Mouse (Mus musculus) testis, adult 10 weeks (tissue): ENCODE results near the gene Hyal3. TPM values are rescaled to one million over a fixed set of nuclear protein-coding genes. Genes with fewer than 3 reads are reported as not detected.

Source experiments
- polyA plus RNA-seq: library from polyadenylated mRNA; stranded (reverse); fragments of 350-450 nt; fragmentation: Illumina TruSeq; extraction: RNeasy Lipid Tissue Mini Kit (QIAGEN cat#74804); gene quantifications from one replicate; pipeline ENCODE4 v1.2.3, GENCODE M21; 2014; ENCODE audit warnings: low read depth, low replicate concordance

The Hyal3 gene
- polyA plus RNA-seq, result 0.32 TPM

DNA sequence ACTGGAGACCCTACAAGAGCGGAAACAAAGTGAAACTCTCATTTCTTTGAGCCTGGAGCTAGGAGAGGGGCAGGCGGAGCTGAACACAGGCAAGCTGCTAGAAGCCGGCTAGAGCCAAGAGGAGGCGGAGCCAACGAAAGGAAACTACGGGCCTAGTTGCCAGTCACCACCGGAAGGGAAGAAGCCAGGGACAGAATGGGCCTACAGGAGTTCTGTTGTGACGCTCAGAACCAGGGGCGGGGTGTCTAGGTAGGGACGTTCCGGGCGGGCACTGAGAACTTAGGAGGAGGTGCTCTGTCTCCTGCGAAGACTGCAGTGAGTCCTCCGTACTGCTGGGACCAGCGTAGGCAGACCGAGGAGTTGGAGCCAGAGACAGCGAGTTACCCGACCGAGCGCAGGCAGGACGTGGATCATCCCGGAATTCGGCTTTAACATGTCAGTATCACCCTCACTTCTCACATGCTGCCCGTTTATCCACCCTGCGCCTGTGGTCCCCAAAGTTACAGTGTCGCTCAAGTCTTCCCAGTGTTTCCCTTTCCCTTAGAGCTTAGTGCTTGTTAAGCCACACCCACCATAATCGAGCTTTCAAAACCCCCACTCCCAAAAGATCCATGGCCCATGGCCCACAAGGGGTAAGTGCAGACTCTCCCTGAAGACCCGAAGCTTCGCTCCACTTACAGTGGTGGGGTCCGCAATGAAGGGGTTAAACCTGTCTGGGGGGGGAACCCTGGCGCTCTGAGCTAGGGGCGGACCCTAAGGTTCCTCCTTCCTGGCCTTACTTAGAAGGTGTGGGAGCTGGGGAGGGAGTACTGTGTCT lies at the start of gene Hyal3:
Hyal3 (plus strand) TSS at position 318 of the 817 bp plus-strand sequence.

GRCm38 (mm10) chr9:107533791-107534407 lies 46.7 kb upstream of the Hyal3 start, which contains the start of gene Tmem115:
TSS of gene Tmem115 (plus strand) at chr9:107533945.

GRCm38 (mm10) chr9:107541474-107542351 lies 38.9 kb upstream of the Hyal3 start, which contains the start of the genes Cyb561d2 and Nprl2:
TSS of gene Cyb561d2 (minus strand) at chr9:107542193.
TSS of gene Nprl2 (plus strand) at chr9:107542226.

DNA sequence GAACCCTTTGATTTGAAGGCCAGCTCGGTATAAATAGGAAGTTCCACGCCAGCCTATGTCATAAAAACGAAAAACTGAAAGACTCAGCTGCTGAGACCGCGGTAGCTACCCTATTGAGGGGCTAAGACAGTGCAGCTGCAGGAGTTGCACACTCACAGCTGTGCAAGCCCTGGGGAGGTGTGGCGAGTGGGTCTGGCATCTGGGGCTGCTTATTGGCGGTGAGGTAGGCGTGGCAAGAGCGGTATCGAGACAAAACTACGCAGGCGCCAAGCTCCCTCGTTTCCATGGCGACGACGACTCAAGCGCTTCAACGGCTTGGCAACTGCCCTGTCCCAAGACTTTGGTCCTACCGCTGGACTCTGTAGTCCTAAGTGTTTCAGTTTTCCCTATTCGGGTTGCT lies 33.6 kb upstream of the Hyal3 start, which contains the start of gene Zmynd10:
Zmynd10 (plus strand) TSS at position 273 of the 400 bp plus-strand sequence.

GRCm38 (mm10) chr9:107551117-107551889 lies 29.3 kb upstream of the Hyal3 start, which contains the start of gene Rassf1:
TSS of gene Rassf1 (plus strand) at chr9:107551555.

GRCm38 (mm10) chr9:107563029-107563581 lies 17.5 kb upstream of the Hyal3 start, which contains the start of gene Tusc2:
TSS of gene Tusc2 (plus strand) at chr9:107563255.

GRCm38 (mm10) chr9:107567702-107568319 lies 12.8 kb upstream of the Hyal3 start, which contains the start of gene Hyal2:
TSS of gene Hyal2 (plus strand) at chr9:107567945.

GRCm38 (mm10) chr9:107576357-107577107 lies 4.1 kb upstream of the Hyal3 start, which contains the start of gene Hyal1:
TSS of gene Hyal1 (plus strand) at chr9:107576927.

DNA sequence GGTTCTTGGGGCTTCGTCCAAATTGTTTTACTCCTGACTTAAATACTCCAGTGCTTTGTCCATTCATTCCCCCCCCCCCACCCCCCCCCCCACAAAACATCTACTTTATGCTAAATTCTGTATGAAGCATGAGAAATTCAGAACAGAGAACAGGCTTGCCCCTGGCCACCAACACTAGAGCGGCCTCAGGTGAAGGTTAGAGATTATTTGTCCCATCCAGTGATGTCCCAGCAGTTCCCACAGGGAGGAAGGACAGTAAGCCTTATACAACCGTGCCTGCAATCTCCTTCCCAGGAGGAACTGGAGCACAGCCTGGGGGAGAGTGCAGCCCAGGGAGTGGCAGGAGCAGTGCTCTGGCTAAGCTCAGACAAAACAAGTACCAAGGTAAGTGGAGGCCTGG lies 2.0 kb upstream of the Hyal3 start, which contains the start of gene Naa80:
Naa80 (plus strand) TSS at position 301 of the 400 bp plus-strand sequence.

GRCm38 (mm10) chr9:107586974-107587832 lies 6.6 kb downstream of the Hyal3 start, which contains the start of gene Ifrd2:
TSS of gene Ifrd2 (plus strand) at chr9:107587642.

GRCm38 (mm10) chr9:107608741-107609432 lies 28.3 kb downstream of the Hyal3 start, which contains the start of gene Sema3b:
TSS of gene Sema3b (minus strand) at chr9:107609229.

DNA sequence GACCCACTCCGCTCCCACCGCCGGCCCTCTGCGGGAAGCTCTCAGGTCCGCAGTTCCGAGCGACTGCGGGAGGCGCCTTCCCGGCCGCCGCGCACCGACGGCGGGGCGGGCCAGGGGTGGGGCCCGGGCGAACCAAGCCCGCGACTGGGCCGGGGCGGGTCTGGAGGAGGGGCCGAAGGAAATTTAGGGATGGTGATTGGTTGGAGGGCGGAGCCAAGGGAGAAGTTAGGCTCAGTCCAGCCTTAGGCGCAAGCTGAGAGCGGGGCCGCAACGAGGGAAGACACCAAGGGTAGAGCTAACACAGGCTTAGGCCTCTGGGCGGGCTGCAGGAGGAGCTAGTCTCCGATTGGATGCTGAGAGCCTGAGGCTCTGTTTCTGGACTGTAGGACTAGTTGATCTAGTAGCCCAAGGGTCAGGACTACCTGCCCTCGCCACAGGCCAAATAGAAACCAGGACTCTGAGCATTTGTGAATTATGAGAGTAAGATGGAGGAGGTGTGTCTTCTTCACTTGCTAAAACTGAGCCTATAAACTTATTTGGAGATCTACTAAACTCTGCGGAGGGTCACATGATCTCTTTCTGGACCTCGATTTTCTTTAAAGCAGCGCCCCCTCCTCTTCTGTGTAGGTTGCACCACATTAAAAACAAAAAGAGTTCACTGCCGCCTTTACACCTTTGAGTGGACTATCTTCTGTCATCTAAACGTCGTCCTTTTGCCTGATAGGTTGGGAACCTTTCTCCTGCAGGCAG lies 54.8 kb downstream of the Hyal3 start, which contains the start of gene Gnai2:
Gnai2 (minus strand) TSS at position 89 of the 750 bp plus-strand sequence.

Other genes with a start within 250 kb of the Hyal3 start
- gene Hemk1, start 242.5 kb upstream of the Hyal3 start, polyA plus RNA-seq, result 5.6 TPM
- gene 6430571L13Rik, start 240.2 kb upstream of the Hyal3 start, polyA plus RNA-seq, result 0.15 TPM
- 0.48 TPM for gene Cacna2d2, start 181.2 kb upstream of the Hyal3 start, polyA plus RNA-seq
- gene Tmem115, start 46.9 kb upstream of the Hyal3 start, polyA plus RNA-seq, result 0.27 TPM
- 1.2 TPM for gene Cyb561d2, start 38.6 kb upstream of the Hyal3 start, polyA plus RNA-seq
- 2.4 TPM for gene Nprl2, start 38.6 kb upstream of the Hyal3 start, polyA plus RNA-seq
- 17.7 TPM for gene Zmynd10, start 33.5 kb upstream of the Hyal3 start, polyA plus RNA-seq
- 34.0 TPM for gene Rassf1, start 29.3 kb upstream of the Hyal3 start, polyA plus RNA-seq
- gene Tusc2, start 17.6 kb upstream of the Hyal3 start, polyA plus RNA-seq, result 6.6 TPM
- 0.08 TPM for gene Hyal2, start 12.9 kb upstream of the Hyal3 start, polyA plus RNA-seq
- 1.2 TPM for gene Hyal1, start 3.9 kb upstream of the Hyal3 start, polyA plus RNA-seq
- gene Naa80, start 1.9 kb upstream of the Hyal3 start, polyA plus RNA-seq, result 1.5 TPM
- gene Ifrd2, start 6.8 kb downstream of the Hyal3 start, polyA plus RNA-seq, result 6.6 TPM
- gene Sema3b, start 28.4 kb downstream of the Hyal3 start, polyA plus RNA-seq, result 0.15 TPM
- 13.9 TPM for gene Gnai2, start 54.5 kb downstream of the Hyal3 start, polyA plus RNA-seq
- gene Slc38a3, start 88.7 kb downstream of the Hyal3 start, polyA plus RNA-seq, result not detected
- not detected for gene Gnat1, start 98.9 kb downstream of the Hyal3 start, polyA plus RNA-seq
- gene Sema3f, start 129.7 kb downstream of the Hyal3 start, polyA plus RNA-seq, result 0.32 TPM
- 163 TPM for gene Rbm5, start 190.2 kb downstream of the Hyal3 start, polyA plus RNA-seq